Mouse (Mus musculus) olfactory bulb, adult 2 months (tissue): ENCODE results near the gene Celf2.

ENCODE experiments used
- CTCF ChIP-seq: fragments of 200-500 bp; IDR thresholded peaks from 2 replicates; pipeline ENCODE4 v1.5.1; 2012; ENCODE audit warnings: low read depth, mild to moderate bottlenecking, low read length, moderate library complexity; ENCODE audit not compliant: insufficient read depth
- POLR2A ChIP-seq: fragments of 200-500 bp; IDR thresholded peaks from 2 replicates; pipeline ENCODE4 v1.6.1; 2012; ENCODE audit warnings: mild to moderate bottlenecking, low read depth, low read length, moderate library complexity; ENCODE audit not compliant: insufficient read depth

- TF ChIP-seq POLR2A (no peak), CTCF (no peak)
These were observed 425.8 kb downstream of the Celf2 start for GRCm38 (mm10) chr2:7083489-7084090.
